In genomic region chr5:103747098-103747497, GRCm38 (mm10) we compare ENCODE assay signal across 18 mouse cellular contexts. TPM values are rescaled to one million over a fixed set of nuclear protein-coding genes. Genes with fewer than 3 reads are reported as not detected.
DNase-seq lines count a peak whose midpoint lies in the region; ATAC-seq and TF ChIP-seq lines count a peak whose summit lies in the region.
"Had no signal": no experiment of that assay in that cellular context is flagged by ENCODE, and none has a peak within 500 bp of the region (broad histone marks: within the 10 kb centered on the region; RNA-seq: fewer than 3 reads in every experiment).

No protein-coding gene starts in this region.

- no peak for TF ChIP-seq POLR2A in liver, adult 2 months (IDR thresholded peaks at IDR 0.05; ENCODE audit: extremely low read depth, insufficient read depth, low read length)

- peak; percentile 87 for DNase-seq in liver, adult 2 months (ENCODE audit: extremely low read depth, low read depth, low spot score)
- no peak for DNase-seq in liver, embryonic 11.5 days (ENCODE audit: low spot score)
- peak; percentile 63 for DNase-seq in 416B (ENCODE audit: low read depth)
- DNase-seq in kidney, adult 18-20 months, result no peak
- DNase-seq in layer of hippocampus, adult 9-11 months, result no peak
- DNase-seq: cerebellum, adult 8-10 months; gastrocnemius, postnatal 36 days; right cerebral cortex, adult 18-20 months had no signal

- H3K9ac ChIP-seq in liver, adult 2 months (ENCODE audit: low read depth, low read length), result no peak overlapping the region
- H3K9ac ChIP-seq in liver, embryonic 11.5 days (ENCODE audit: low read depth, low read length), result no peak overlapping the region
- no peak overlapping the region for H3K9ac ChIP-seq in liver, embryonic 16.5 days (ENCODE audit: low read depth, low read length)
- H3K9ac ChIP-seq: forebrain, embryonic 13.5 days; hindbrain, embryonic 15.5 days; limb, embryonic 12.5 days; stomach, embryonic 15.5 days had no signal

- H3K27ac ChIP-seq in liver, adult 2 months (replicated peaks; ENCODE audit: insufficient read depth, low read depth, low read length), result peak overlapping the region; percentile 5; the same call in 1 of the 2 replicates
- H3K27ac ChIP-seq in liver, embryonic 11.5 days (ENCODE audit: low read depth, low read length), result no peak overlapping the region
- peak overlapping the region; percentile 54; the same call in 1 of the 2 replicates for H3K27ac ChIP-seq in liver, embryonic 16.5 days (ENCODE audit: low read length)
- H3K27ac ChIP-seq: forebrain, embryonic 13.5 days; heart, embryonic 10.5 days; hindbrain, embryonic 15.5 days; limb, embryonic 12.5 days; stomach, embryonic 15.5 days had no signal

- 51% methylated on average over 2 of the region's 2 CpGs for WGBS in liver, adult 2 months
- 79% methylated on average over 2 of the region's 2 CpGs for WGBS in liver, embryonic 11.5 days
- WGBS in liver, embryonic 16.5 days (ENCODE audit: insufficient replicate concordance), result 64% methylated on average over 2 of the region's 2 CpGs

- H3K9me3 ChIP-seq in liver, embryonic 11.5 days (ENCODE audit: control insufficient read depth, low read length), result no peaks in the 10 kb centered on the region
- H3K9me3 ChIP-seq in liver, embryonic 16.5 days (replicated peaks; ENCODE audit: control insufficient read depth, low read length), result no peaks in the 10 kb centered on the region
- H3K9me3 ChIP-seq: heart, embryonic 10.5 days; hindbrain, embryonic 15.5 days; limb, embryonic 12.5 days; stomach, embryonic 15.5 days had no signal

- H3K79me2 ChIP-seq in liver, adult 2 months (ENCODE audit: control insufficient read depth, insufficient read depth, low read length), result peaks cover 2% of the 10 kb centered on the region; the same call in 1 of the 2 replicates

- H3K4me1 ChIP-seq in liver, adult 2 months (ENCODE audit: control insufficient read depth, insufficient read depth, low read length), result peaks cover 10% of the 10 kb centered on the region
- H3K4me1 ChIP-seq in liver, embryonic 11.5 days (replicated peaks; ENCODE audit: control insufficient read depth, insufficient read depth, low read length), result peaks cover 28% of the 10 kb centered on the region
- peaks cover 64% of the 10 kb centered on the region for H3K4me1 ChIP-seq in liver, embryonic 16.5 days (ENCODE audit: control insufficient read depth, low read depth, low read length)
- H3K4me1 ChIP-seq: forebrain, embryonic 13.5 days; heart, embryonic 10.5 days; hindbrain, embryonic 15.5 days; stomach, embryonic 15.5 days had no signal

- no peak for TF ChIP-seq CTCF in liver, adult 2 months (IDR thresholded peaks at IDR 0.05; ENCODE audit: low read depth, low read length)

- H3K4me3 ChIP-seq in liver, adult 2 months (ENCODE audit: insufficient read depth, low read depth, low read length), result no peak overlapping the region
- H3K4me3 ChIP-seq in liver, embryonic 11.5 days (ENCODE audit: low read depth, low read length), result no peak overlapping the region
- H3K4me3 ChIP-seq in liver, embryonic 16.5 days (ENCODE audit: low read depth, low read length), result no peak overlapping the region
- H3K4me3 ChIP-seq: forebrain, embryonic 13.5 days; heart, embryonic 10.5 days; hindbrain, embryonic 15.5 days; limb, embryonic 12.5 days; stomach, embryonic 15.5 days had no signal

- H3K27me3 ChIP-seq in liver, adult 2 months (ENCODE audit: control insufficient read depth, insufficient read depth, low read length), result no peaks in the 10 kb centered on the region
- no peaks in the 10 kb centered on the region for H3K27me3 ChIP-seq in liver, embryonic 11.5 days (replicated peaks; ENCODE audit: control insufficient read depth, insufficient read depth, low read length)
- no peaks in the 10 kb centered on the region for H3K27me3 ChIP-seq in liver, embryonic 16.5 days (ENCODE audit: control insufficient read depth, insufficient read depth, low read depth, low read length)
- H3K27me3 ChIP-seq: forebrain, embryonic 13.5 days; limb, embryonic 12.5 days; stomach, embryonic 15.5 days had no signal

- no peak for ATAC-seq in liver, embryonic 11.5 days (replicated peaks; ENCODE audit: low FRiP score)
- ATAC-seq in common myeloid progenitor, adult 5-6 weeks (replicated peaks; ENCODE audit: low read depth, poor library complexity, severe bottlenecking), result peak; percentile 13
- no peak for ATAC-seq in liver, embryonic 16.5 days (ENCODE audit: low read depth)
- no peak for ATAC-seq in activated CD4-positive, CD25-positive, alpha-beta regulatory T cell, adult 4 months
- ATAC-seq: forebrain, embryonic 13.5 days; intestine, embryonic 16.5 days had no signal

- H3K4me2 ChIP-seq in liver, embryonic 11.5 days, result no peak overlapping the region
- H3K4me2 ChIP-seq in liver, embryonic 16.5 days (ENCODE audit: low read depth, low read length), result no peak overlapping the region
- H3K4me2 ChIP-seq: forebrain, embryonic 13.5 days; hindbrain, embryonic 15.5 days; limb, embryonic 12.5 days; midbrain, embryonic 11.5 days; stomach, embryonic 15.5 days had no signal

- no peaks in the 10 kb centered on the region for H3K36me3 ChIP-seq in liver, adult 2 months (ENCODE audit: control insufficient read depth, insufficient read depth, low read length)
- H3K36me3 ChIP-seq in liver, embryonic 11.5 days (ENCODE audit: control insufficient read depth, insufficient read depth, low read length), result no peaks in the 10 kb centered on the region
- H3K36me3 ChIP-seq in liver, embryonic 16.5 days (ENCODE audit: control insufficient read depth, insufficient read depth), result no peaks in the 10 kb centered on the region
- H3K36me3 ChIP-seq: heart, embryonic 10.5 days; hindbrain, embryonic 15.5 days; limb, embryonic 12.5 days; stomach, embryonic 15.5 days had no signal

RNA-seq across cellular contexts. Expression of gene Aff1, which starts 54.9 kb away (rescaled TPM):
- 6.5 and 9.0 TPM in 2 replicates for total RNA-seq in liver, adult 2 months (2014; rRNA removed)
- polyA plus RNA-seq in liver, adult 2 months (2012; rRNA removed), result 3.9 and 4.1 TPM in 2 replicates
- 19.3 and 19.7 TPM in 2 replicates for polyA plus RNA-seq in liver, embryonic 11.5 days (2014; fragmentation: Nextera tagmentation; extraction: Ambion mirVana)
- 16.6 and 31.8 TPM in 2 replicates for total RNA-seq in common myeloid progenitor, adult 5-6 weeks (2017)
- polyA plus RNA-seq in liver, embryonic 16.5 days (2015; fragmentation: Nextera tagmentation; extraction: Ambion mirVana), result 13.5 and 17.7 TPM in 2 replicates
- polyA plus RNA-seq in activated CD4-positive, CD25-positive, alpha-beta regulatory T cell, adult 4 months (2017; shearing (Covaris generic)), result 10 to 100 TPM in 1 of 2 experiments, 1 to 10 TPM in 1; 9.2 to 12.3 TPM

Comparison
In these comparisons a context has a peak if more than half of its experiments do, and no peak if none do; other contexts are left out.
1. DNase-seq: peak in liver, adult 2 months (single experiment) and 416B (single experiment); none in liver, embryonic 11.5 days (single experiment), kidney, adult 18-20 months (single experiment) and layer of hippocampus, adult 9-11 months (single experiment).